Mouse (Mus musculus) hindbrain, embryonic 15.5 days (tissue): ENCODE data around the gene Olfr805. TPM values are rescaled to one million over a fixed set of nuclear protein-coding genes. Genes with fewer than 3 reads are reported as not detected.

ENCODE experiments used
- ATAC-seq: fragments of 200-750 bp; cut with Nextera tagmentation; 2 replicates; pipeline ENCODE4 v1.8.0; 2017; ENCODE audit warnings: low read depth, moderate number of reproducible peaks, moderate TSS enrichment; ENCODE audit not compliant: low FRiP score
- H3K27ac ChIP-seq: fragments of 300-500 bp; sonication (generic); replicated peaks from 2 replicates; pipeline ENCODE4 v1.5.1; 2015; ENCODE audit warnings: mild to moderate bottlenecking, inconsistent platforms
- H3K27me3 ChIP-seq: fragments of 300-500 bp; sonication (generic); 2 replicates; pipeline ENCODE4 v1.6.1; 2015; ENCODE audit warnings: control low read depth, inconsistent platforms
- H3K36me3 ChIP-seq: fragments of 300-500 bp; sonication (generic); 2 replicates; pipeline ENCODE4 v1.6.1; 2015; ENCODE audit warnings: control low read depth, inconsistent platforms
- H3K4me1 ChIP-seq: fragments of 300-500 bp; sonication (generic); replicated peaks from 2 replicates; pipeline ENCODE4 v1.6.1; 2015; ENCODE audit warnings: control low read depth, inconsistent platforms
- H3K4me2 ChIP-seq: fragments of 300-500 bp; sonication (generic); 2 replicates; pipeline ENCODE4 v1.6.1; 2015; ENCODE audit warnings: moderate library complexity, mild to moderate bottlenecking, inconsistent platforms
- H3K4me3 ChIP-seq: fragments of 300-500 bp; sonication (generic); 2 replicates; pipeline ENCODE4 v1.5.1; 2015; ENCODE audit warnings: mild to moderate bottlenecking, inconsistent platforms
- H3K9ac ChIP-seq: fragments of 300-500 bp; sonication (generic); 2 replicates; pipeline ENCODE4 v1.6.1; 2015; ENCODE audit warnings: inconsistent platforms
- H3K9me3 ChIP-seq: fragments of 300-500 bp; sonication (generic); 2 replicates; pipeline ENCODE4 v1.6.1; 2016; ENCODE audit warnings: control low read depth, inconsistent platforms
- WGBS: fragments of 180-500 bp; shearing (Covaris S2); methylation state at CpG from one replicate; pipeline ENCODE4 v1.1.7; 2015; 5-methylcytosine and 5-hydroxymethylcytosine counted together
- microRNA-seq: library from miRNA; unstranded; fragments of <30 nt; microRNA quantifications from one replicate; pipeline ENCODE4, GENCODE M21; 2016
- polyA plus RNA-seq: library from polyadenylated mRNA; unstranded; fragments of >200 nt; fragmentation: Nextera tagmentation; extraction: Ambion mirVana; gene quantifications from 2 replicates; pipeline ENCODE4 v1.2.1, GENCODE M21; 2015

Gene Olfr805
- not detected in 2 replicates for polyA plus RNA-seq

- H3K4me2 ChIP-seq, result no peak within 1 kb of the TSS
- H3K36me3 ChIP-seq, result no peaks in the 10 kb centered on the region
- no peaks in the 10 kb centered on the region for H3K4me1 ChIP-seq
- H3K27ac ChIP-seq, result no peak within 1 kb of the TSS
- 89% methylated on average over 2 of the region's 2 CpGs for WGBS
- H3K9me3 ChIP-seq, result no peaks in the 10 kb centered on the region
- no peaks in the 10 kb centered on the region for H3K27me3 ChIP-seq
- H3K4me3 ChIP-seq, result no peak within 1 kb of the TSS
- H3K9ac ChIP-seq, result no peak within 1 kb of the TSS
- ATAC-seq, result no peak
These were observed at the start of gene Olfr805 for GRCm38 (mm10) chr10:129729275-129729674. TSS of gene Olfr805 (minus strand) at chr10:129729375.

GRCm38 (mm10) chr10:129778123-129778522 lies 48.9 kb upstream of the Olfr805 start:
- no peak overlapping the region for H3K4me3 ChIP-seq

GRCm38 (mm10) chr10:129774338-129774737 lies 45.2 kb upstream of the Olfr805 start, which contains the start of gene Olfr809:
TSS of gene Olfr809 (plus strand) at chr10:129774638.
- no peak within 1 kb of the TSS for H3K9ac ChIP-seq
- no peak within 1 kb of the TSS for H3K27ac ChIP-seq
- H3K36me3 ChIP-seq, result no peaks in the 10 kb centered on the region
- H3K9me3 ChIP-seq, result no peaks in the 10 kb centered on the region
- no peak within 1 kb of the TSS for H3K4me3 ChIP-seq
- no peaks in the 10 kb centered on the region for H3K27me3 ChIP-seq
- ATAC-seq, result no peak
- H3K4me2 ChIP-seq, result no peak within 1 kb of the TSS
- no peaks in the 10 kb centered on the region for H3K4me1 ChIP-seq

More at GRCm38 (mm10) chr10:129778123-129778522, 48.9 kb upstream of the Olfr805 start:
- Histone ChIP-seq H3K27me3 (no peaks in the 10 kb centered on the region), H3K9me3 (no peaks in the 10 kb centered on the region), H3K4me1 (no peaks in the 10 kb centered on the region), H3K36me3 (no peaks in the 10 kb centered on the region), H3K9ac (no peak overlapping the region), H3K27ac (no peak overlapping the region), H3K4me2 (no peak overlapping the region)
- ATAC-seq, result no peak

- 89% methylated on average over 1 of the region's 1 CpGs for WGBS
- no peaks in the 10 kb centered on the region for H3K9me3 ChIP-seq
- H3K4me3 ChIP-seq, result no peak within 1 kb of the TSS
- no peak within 1 kb of the TSS for H3K9ac ChIP-seq
- no peaks in the 10 kb centered on the region for H3K4me1 ChIP-seq
- no peak for ATAC-seq
- H3K27me3 ChIP-seq, result no peaks in the 10 kb centered on the region
- H3K4me2 ChIP-seq, result no peak within 1 kb of the TSS
- no peak within 1 kb of the TSS for H3K27ac ChIP-seq
- H3K36me3 ChIP-seq, result no peaks in the 10 kb centered on the region
These were observed 36.0 kb upstream of the Olfr805 start, which contains the start of gene Olfr808 for GRCm38 (mm10) chr10:129765182-129765581. TSS of gene Olfr808 (plus strand) at chr10:129765482.

- Histone ChIP-seq H3K4me3 (no peak within 1 kb of the TSS), H3K27me3 (no peaks in the 10 kb centered on the region), H3K9ac (no peak within 1 kb of the TSS), H3K4me1 (no peaks in the 10 kb centered on the region), H3K9me3 (no peaks in the 10 kb centered on the region), H3K27ac (no peak within 1 kb of the TSS), H3K4me2 (no peak within 1 kb of the TSS), H3K36me3 (no peaks in the 10 kb centered on the region)
- WGBS, result 91% methylated on average over 1 of the region's 1 CpGs
- no peak for ATAC-seq
These were observed 28.5 kb upstream of the Olfr805 start, which contains the start of gene Olfr807 for GRCm38 (mm10) chr10:129757693-129758092. TSS of gene Olfr807 (minus strand) at chr10:129757793.

GRCm38 (mm10) chr10:129741821-129742220 lies 12.6 kb upstream of the Olfr805 start, which contains the start of gene Olfr806:
TSS of gene Olfr806 (minus strand) at chr10:129741921.
- no peak within 1 kb of the TSS for H3K27ac ChIP-seq
- H3K4me1 ChIP-seq, result no peaks in the 10 kb centered on the region
- no peak within 1 kb of the TSS for H3K4me3 ChIP-seq
- no peaks in the 10 kb centered on the region for H3K27me3 ChIP-seq
- no peak within 1 kb of the TSS for H3K4me2 ChIP-seq
- ATAC-seq, result no peak
- no peak within 1 kb of the TSS for H3K9ac ChIP-seq
- no peaks in the 10 kb centered on the region for H3K36me3 ChIP-seq
- no peaks in the 10 kb centered on the region for H3K9me3 ChIP-seq

GRCm38 (mm10) chr10:129702910-129703309 lies 26.3 kb downstream of the Olfr805 start, which contains the start of gene Olfr804:
TSS of gene Olfr804 (plus strand) at chr10:129703210.
- no peak within 1 kb of the TSS for H3K4me2 ChIP-seq
- H3K9me3 ChIP-seq, result no peaks in the 10 kb centered on the region
- no peak within 1 kb of the TSS for H3K27ac ChIP-seq
- H3K4me1 ChIP-seq, result no peaks in the 10 kb centered on the region
- H3K27me3 ChIP-seq, result no peaks in the 10 kb centered on the region
- no peak within 1 kb of the TSS for H3K4me3 ChIP-seq
- no peaks in the 10 kb centered on the region for H3K36me3 ChIP-seq
- ATAC-seq, result no peak
- H3K9ac ChIP-seq, result no peak within 1 kb of the TSS

- WGBS, result 88% methylated on average over 2 of the region's 2 CpGs
- no peak within 1 kb of the TSS for H3K4me3 ChIP-seq
- H3K4me2 ChIP-seq, result no peak within 1 kb of the TSS
- no peaks in the 10 kb centered on the region for H3K27me3 ChIP-seq
- no peak within 1 kb of the TSS for H3K27ac ChIP-seq
- H3K4me1 ChIP-seq, result no peaks in the 10 kb centered on the region
- H3K9me3 ChIP-seq, result no peaks in the 10 kb centered on the region
- H3K36me3 ChIP-seq, result no peaks in the 10 kb centered on the region
- ATAC-seq, result no peak
- H3K9ac ChIP-seq, result no peak within 1 kb of the TSS
These were observed 35.0 kb downstream of the Olfr805 start, which contains the start of gene Olfr803 for GRCm38 (mm10) chr10:129694186-129694585. TSS of gene Olfr803 (minus strand) at chr10:129694286.

- 57% methylated on average over 1 of the region's 1 CpGs for WGBS
- Histone ChIP-seq H3K4me1 (no peaks in the 10 kb centered on the region), H3K36me3 (no peaks in the 10 kb centered on the region), H3K4me3 (no peak within 1 kb of the TSS), H3K27ac (no peak within 1 kb of the TSS), H3K9ac (no peak within 1 kb of the TSS), H3K4me2 (no peak within 1 kb of the TSS), H3K9me3 (no peaks in the 10 kb centered on the region), H3K27me3 (no peaks in the 10 kb centered on the region)
- no peak for ATAC-seq
These were observed 41.1 kb downstream of the Olfr805 start, which contains the start of gene Olfr802 for GRCm38 (mm10) chr10:129688069-129688468. TSS of gene Olfr802 (minus strand) at chr10:129688169.

GRCm38 (mm10) chr10:129673765-129674164 lies 55.4 kb downstream of the Olfr805 start, which contains the start of gene Olfr801:
TSS of gene Olfr801 (minus strand) at chr10:129673865.
- H3K4me3 ChIP-seq, result no peak within 1 kb of the TSS
- no peaks in the 10 kb centered on the region for H3K4me1 ChIP-seq
- H3K9me3 ChIP-seq, result no peaks in the 10 kb centered on the region
- H3K27ac ChIP-seq, result no peak within 1 kb of the TSS
- ATAC-seq, result no peak
- no peak within 1 kb of the TSS for H3K4me2 ChIP-seq
- WGBS, result 75% methylated on average over 1 of the region's 1 CpGs
- H3K27me3 ChIP-seq, result no peaks in the 10 kb centered on the region
- H3K36me3 ChIP-seq, result no peaks in the 10 kb centered on the region
- H3K9ac ChIP-seq, result no peak within 1 kb of the TSS

Small RNA genes lying within 50 kb of the gene (microRNA-seq; reads per million reads assigned to microRNA genes)
- gene Gm24485, result not detected

Other genes with a start within 250 kb of the Olfr805 start
- not detected in 2 replicates for gene Olfr789, start 244.6 kb downstream of the Olfr805 start, polyA plus RNA-seq
- not detected in 2 replicates for gene Olfr790, start 230.9 kb downstream of the Olfr805 start, polyA plus RNA-seq
- gene Olfr791, start 207.6 kb downstream of the Olfr805 start, polyA plus RNA-seq, result not detected in 2 replicates
- gene Olfr792, start 190.2 kb downstream of the Olfr805 start, polyA plus RNA-seq, result not detected in 2 replicates
- not detected in 2 replicates for gene Olfr794, start 161.7 kb downstream of the Olfr805 start, polyA plus RNA-seq
- gene Olfr796, start 116.8 kb downstream of the Olfr805 start, polyA plus RNA-seq, result not detected in 2 replicates
- gene Olfr798, start 101.4 kb downstream of the Olfr805 start, polyA plus RNA-seq, result not detected in 2 replicates
- gene Olfr799, start 91.9 kb downstream of the Olfr805 start, polyA plus RNA-seq, result not detected in 2 replicates
- not detected in 2 replicates for gene Olfr800, start 71.7 kb downstream of the Olfr805 start, polyA plus RNA-seq
- gene Olfr801, start 55.5 kb downstream of the Olfr805 start, polyA plus RNA-seq, result not detected in 2 replicates
- 0.04 TPM in 1 of 2 replicates, not detected in the other for gene Olfr802, start 41.2 kb downstream of the Olfr805 start, polyA plus RNA-seq
- not detected in 2 replicates for gene Olfr803, start 35.1 kb downstream of the Olfr805 start, polyA plus RNA-seq
- not detected in 2 replicates for gene Olfr804, start 26.2 kb downstream of the Olfr805 start, polyA plus RNA-seq
- gene Olfr806, start 12.5 kb upstream of the Olfr805 start, polyA plus RNA-seq, result not detected in 2 replicates
- not detected in 2 replicates for gene Olfr807, start 28.4 kb upstream of the Olfr805 start, polyA plus RNA-seq
- not detected in 2 replicates for gene Olfr808, start 36.1 kb upstream of the Olfr805 start, polyA plus RNA-seq
- gene Olfr809, start 45.3 kb upstream of the Olfr805 start, polyA plus RNA-seq, result not detected in 2 replicates
- gene Olfr810, start 65.5 kb upstream of the Olfr805 start, polyA plus RNA-seq, result not detected in 2 replicates
- gene Olfr811, start 75.0 kb upstream of the Olfr805 start, polyA plus RNA-seq, result not detected in 2 replicates
- gene Olfr812, start 116.7 kb upstream of the Olfr805 start, polyA plus RNA-seq, result not detected in 2 replicates
- gene Olfr813, start 126.0 kb upstream of the Olfr805 start, polyA plus RNA-seq, result not detected in 2 replicates
- not detected in 2 replicates for gene Olfr814, start 150.5 kb upstream of the Olfr805 start, polyA plus RNA-seq
- not detected in 2 replicates for gene Olfr815, start 176.5 kb upstream of the Olfr805 start, polyA plus RNA-seq
- not detected in 2 replicates for gene Olfr816, start 186.2 kb upstream of the Olfr805 start, polyA plus RNA-seq
- not detected in 2 replicates for gene Olfr818, start 219.7 kb upstream of the Olfr805 start, polyA plus RNA-seq
- gene Olfr819, start 237.9 kb upstream of the Olfr805 start, polyA plus RNA-seq, result not detected in 2 replicates
- gene Olfr247, start 246.8 kb upstream of the Olfr805 start, polyA plus RNA-seq, result not detected in 2 replicates